Mouse (Mus musculus): ENCODE results near the gene Grin2b.
"Not testable (repeated sequence)": the region's sequence is repeated elsewhere in the genome, so short reads cannot be mapped to it uniquely, and the experiment has no call there.

Gene Grin2b

GRCm38 (mm10) chr6:135805436-135805835 is 367.9 kb downstream of the Grin2b start:
- no peak for DNase-seq (ENCODE audit: low spot score)

- DNase-seq (ENCODE audit: low spot score): no peak
Observed at GRCm38 (mm10) chr6:135799949-135800348, 373.4 kb downstream of the Grin2b start.

- no peak for DNase-seq (ENCODE audit: low spot score)
Observed at GRCm38 (mm10) chr6:135798202-135798992, 374.9 kb downstream of the Grin2b start.

- no peak for DNase-seq (ENCODE audit: low spot score)
Observed at GRCm38 (mm10) chr6:135797371-135798033, 375.8 kb downstream of the Grin2b start.

GRCm38 (mm10) chr6:135796911-135797310 is 376.4 kb downstream of the Grin2b start:
- DNase-seq (ENCODE audit: low spot score): no peak

- no peak for DNase-seq (ENCODE audit: low spot score)
Observed at GRCm38 (mm10) chr6:135791412-135791811, 381.9 kb downstream of the Grin2b start.

- DNase-seq (ENCODE audit: low spot score): no peak
Observed at GRCm38 (mm10) chr6:135789603-135790170, 383.6 kb downstream of the Grin2b start.

- no peak for DNase-seq (ENCODE audit: low spot score)
Observed at GRCm38 (mm10) chr6:135774670-135775069, 398.6 kb downstream of the Grin2b start.

GRCm38 (mm10) chr6:135767572-135767971 is 405.7 kb downstream of the Grin2b start:
- no peak for DNase-seq (ENCODE audit: low spot score)

- no peak for DNase-seq (ENCODE audit: low spot score)
Observed at GRCm38 (mm10) chr6:135758735-135759134, 414.6 kb downstream of the Grin2b start.

GRCm38 (mm10) chr6:135756075-135756474 is 417.2 kb downstream of the Grin2b start:
- DNase-seq (ENCODE audit: low spot score): no peak

- DNase-seq (ENCODE audit: low spot score): no peak
Observed at GRCm38 (mm10) chr6:135748412-135749076, 424.8 kb downstream of the Grin2b start.

- no peak for DNase-seq (ENCODE audit: low spot score)
Observed at GRCm38 (mm10) chr6:135745606-135746005, 427.7 kb downstream of the Grin2b start.

- DNase-seq (ENCODE audit: low spot score): no peak
Observed at GRCm38 (mm10) chr6:135734227-135734732, 439.0 kb downstream of the Grin2b start.

GRCm38 (mm10) chr6:135727106-135727505 is 446.2 kb downstream of the Grin2b start:
- no peak for DNase-seq (ENCODE audit: low spot score)

- no peak for DNase-seq (ENCODE audit: low spot score)
Observed at GRCm38 (mm10) chr6:135721706-135722105, 451.6 kb downstream of the Grin2b start.

- no peak for DNase-seq (ENCODE audit: low spot score)
Observed at GRCm38 (mm10) chr6:135714906-135715305, 458.4 kb downstream of the Grin2b start.

GRCm38 (mm10) chr6:135714236-135714635 is 459.1 kb downstream of the Grin2b start:
- DNase-seq (ENCODE audit: low spot score): no peak

GRCm38 (mm10) chr6:135713716-135714115 is 459.6 kb downstream of the Grin2b start:
- DNase-seq (ENCODE audit: low spot score): no peak

- not testable (repeated sequence) for DNase-seq (ENCODE audit: low spot score)
Observed at GRCm38 (mm10) chr6:135706850-135707522, 466.3 kb downstream of the Grin2b start.

GRCm38 (mm10) chr6:135703655-135704054 is 469.7 kb downstream of the Grin2b start:
- DNase-seq (ENCODE audit: low spot score): no peak

GRCm38 (mm10) chr6:135701361-135701760 is 471.9 kb downstream of the Grin2b start:
- DNase-seq (ENCODE audit: low spot score): no peak
